Mouse (Mus musculus) cerebellum, adult 2 months (tissue): ENCODE data around the gene Map4k3.
A peak's percentile ranks its signal among the peaks of the same experiment; 100 is the strongest.

Source experiments
- CTCF ChIP-seq: fragments of 200-500 bp; IDR thresholded peaks from 2 replicates; pipeline ENCODE4 v1.5.1; 2011; ENCODE audit warnings: low read depth, mild to moderate bottlenecking, control low read depth, low read length, moderate library complexity, borderline replicate concordance; ENCODE audit not compliant: insufficient read depth
- POLR2A ChIP-seq: fragments of 200-500 bp; IDR thresholded peaks from 2 replicates; pipeline ENCODE4 v1.6.1; 2011; ENCODE audit warnings: low read length, control low read depth, borderline replicate concordance; ENCODE audit not compliant: insufficient read depth

GRCm38 (mm10) chr17:80564611-80564924 is 163.7 kb downstream of the Map4k3 start:
- peak; percentile 19; the same call in 1 of the 2 replicates for TF ChIP-seq CTCF
- TF ChIP-seq POLR2A, result no peak
